Mouse (Mus musculus) spleen, adult 18-20 months (tissue): ENCODE data around the gene Add3.
A peak's percentile ranks its signal among the peaks of the same experiment; 100 is the strongest.

Source experiments
- DNase-seq, 2 experiments: peaks; one replicate each; pipeline ENCODE4 v3.0.0; 2022; ENCODE audit warnings: mixed read lengths in 2 of 2

The Add3 gene

DNA sequence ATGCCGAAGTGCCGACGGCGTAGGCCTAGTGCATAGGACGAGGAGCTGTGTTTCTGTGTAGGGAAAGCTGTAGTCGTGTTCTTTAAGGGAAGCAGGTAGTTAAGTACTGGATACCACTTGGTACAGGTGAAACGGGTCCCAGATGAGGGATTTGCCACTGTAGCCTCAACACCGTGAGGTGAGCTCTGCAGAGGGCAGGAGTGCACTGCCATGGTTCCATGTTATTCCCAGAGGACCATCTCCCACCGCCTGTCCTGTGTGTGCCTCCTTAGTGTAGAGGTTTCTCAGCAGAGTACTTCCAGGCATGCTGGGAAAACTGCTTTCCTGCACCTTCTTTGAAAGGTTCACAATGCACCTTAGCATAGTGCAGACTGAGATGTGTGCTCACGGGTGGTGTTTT lies 26.1 kb downstream of the Add3 start:
- no peak for DNase-seq

DNA sequence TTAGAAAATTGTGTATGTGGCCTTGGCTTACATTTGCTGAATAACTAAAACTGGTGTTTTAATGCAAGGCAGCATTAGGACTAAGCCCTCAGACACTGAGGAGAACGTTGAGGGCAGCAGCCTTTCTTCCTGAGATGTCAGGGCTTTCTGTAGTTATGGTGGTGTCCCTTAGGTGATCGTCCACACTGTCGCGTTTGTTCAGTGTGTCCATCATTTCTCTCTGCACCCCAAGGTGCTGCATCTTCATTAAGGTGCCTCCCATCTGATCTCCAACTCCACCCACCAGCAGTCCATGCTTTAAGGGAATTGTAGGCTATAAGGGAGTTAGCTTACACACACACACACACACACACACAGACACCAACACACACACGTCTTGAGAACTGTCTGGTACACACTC lies 28.3 kb downstream of the Add3 start:
- no peak for DNase-seq

DNA sequence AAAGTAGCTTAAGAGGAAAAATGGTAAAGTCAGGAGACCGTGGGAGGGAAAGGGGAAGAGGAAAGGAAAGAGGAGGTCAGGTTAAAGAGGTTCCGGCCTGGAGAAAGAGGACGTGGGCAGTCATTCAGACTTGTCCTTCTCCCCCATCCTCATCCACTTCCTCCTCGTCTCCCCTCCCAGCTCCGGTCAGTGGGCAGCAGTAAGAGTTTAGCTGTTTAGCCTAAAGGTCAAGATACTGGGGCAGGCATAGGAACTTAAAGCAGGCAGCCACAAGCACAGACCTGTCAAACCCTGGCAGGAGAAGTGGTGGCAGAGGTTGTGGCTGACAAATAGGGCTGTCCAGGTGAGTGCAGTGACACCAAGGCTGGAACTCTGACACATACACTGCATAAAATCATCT lies 30.4 kb downstream of the Add3 start:
- no peak for DNase-seq

GRCm38 (mm10) chr19:53174034-53174433 lies 33.8 kb downstream of the Add3 start:
- DNase-seq, result no peak

DNA sequence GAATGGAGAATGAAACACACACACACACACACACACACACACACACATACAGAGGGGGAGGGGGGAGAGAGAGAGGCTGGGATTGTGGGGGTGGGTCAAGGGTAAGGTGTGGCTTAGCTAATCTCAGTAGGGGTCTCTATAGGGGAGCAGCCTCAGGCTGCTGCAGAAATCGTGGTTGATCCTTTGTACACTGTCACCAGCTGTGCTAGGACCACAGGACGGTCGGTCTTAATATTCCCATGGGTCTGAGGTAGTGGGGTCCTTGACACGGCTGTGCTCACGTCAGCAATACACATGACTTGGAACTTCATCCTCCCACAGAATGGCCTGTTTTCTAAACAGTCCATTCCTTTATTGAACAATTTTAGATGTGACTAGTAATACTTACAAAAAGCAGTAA lies 35.3 kb downstream of the Add3 start:
- no peak for DNase-seq

GRCm38 (mm10) chr19:53176518-53176917 lies 36.3 kb downstream of the Add3 start:
- DNase-seq, result no peak

GRCm38 (mm10) chr19:53178611-53179528 lies 38.6 kb downstream of the Add3 start:
- no peak for DNase-seq

DNA sequence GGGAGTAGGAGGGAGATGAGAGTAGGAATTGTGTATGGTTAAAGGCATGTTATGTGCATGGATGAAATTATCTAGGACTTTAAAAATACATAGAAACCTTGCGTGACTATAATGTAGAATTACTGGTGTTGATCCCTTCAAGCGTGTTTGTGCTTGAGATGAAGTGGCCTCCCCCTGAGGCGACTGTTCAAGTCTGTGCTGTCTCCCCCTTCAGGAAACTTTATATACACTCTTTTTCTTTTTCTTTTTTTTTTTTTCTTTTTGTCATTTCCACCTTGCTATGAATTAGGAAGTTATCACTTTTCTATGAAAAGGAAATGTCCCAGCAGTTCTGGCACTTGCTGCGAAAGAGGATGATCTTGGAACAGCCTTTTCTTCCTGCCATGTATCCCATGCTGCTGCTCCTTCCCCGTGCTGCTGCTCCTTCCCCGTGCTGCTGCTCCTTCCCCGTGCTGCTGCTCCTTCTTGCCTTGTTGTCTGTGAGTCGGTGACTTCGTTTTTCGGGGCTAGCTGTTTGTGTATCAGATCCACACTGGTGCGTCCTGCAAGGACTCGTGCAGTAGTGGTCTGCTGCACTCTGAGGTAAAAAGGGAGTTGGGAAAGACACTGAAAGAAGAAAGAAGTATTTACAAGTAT lies 40.0 kb downstream of the Add3 start:
- no peak for DNase-seq

DNA sequence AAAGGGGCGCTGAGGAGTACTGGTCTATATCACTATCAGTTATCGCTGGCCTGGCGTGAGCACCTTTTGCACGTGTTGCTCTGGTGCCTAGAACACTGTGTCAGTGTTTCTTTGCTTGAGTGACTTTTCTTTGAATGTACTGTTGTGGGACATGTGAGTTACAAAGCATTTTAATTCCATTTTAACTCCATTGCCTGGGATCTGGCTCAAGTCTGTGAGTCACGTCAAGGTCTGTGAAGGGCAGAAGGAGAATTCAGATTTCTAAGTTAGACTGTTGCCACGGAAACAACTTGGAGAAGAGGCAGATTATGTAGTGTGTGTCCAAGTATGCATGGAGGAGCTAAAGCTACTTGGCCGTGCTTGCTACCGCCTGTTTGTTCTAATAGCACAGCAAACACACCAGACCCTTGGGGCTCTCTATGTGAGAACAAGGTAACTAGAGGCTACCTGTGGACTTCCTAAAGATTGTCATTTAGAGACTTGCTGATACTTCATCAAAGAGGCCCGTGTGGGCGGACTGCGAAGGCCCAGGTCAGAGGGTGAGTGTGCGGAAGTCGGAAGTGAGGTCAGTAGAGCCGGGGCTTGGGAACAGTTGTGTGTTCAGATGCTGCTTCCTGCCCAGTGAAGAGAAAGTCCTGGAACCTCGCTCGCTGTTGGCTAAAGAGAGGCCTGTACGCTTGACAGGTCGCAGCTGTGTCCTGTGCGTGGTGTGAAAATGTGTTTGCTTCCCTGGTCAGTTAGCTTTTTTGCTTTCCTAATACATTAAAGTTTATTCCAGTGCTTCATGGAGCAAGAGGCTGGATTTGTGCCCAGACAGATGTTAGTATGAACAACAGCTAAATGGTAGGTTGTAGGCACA lies 41.0 kb downstream of the Add3 start:
- DNase-seq, result no peak

DNA sequence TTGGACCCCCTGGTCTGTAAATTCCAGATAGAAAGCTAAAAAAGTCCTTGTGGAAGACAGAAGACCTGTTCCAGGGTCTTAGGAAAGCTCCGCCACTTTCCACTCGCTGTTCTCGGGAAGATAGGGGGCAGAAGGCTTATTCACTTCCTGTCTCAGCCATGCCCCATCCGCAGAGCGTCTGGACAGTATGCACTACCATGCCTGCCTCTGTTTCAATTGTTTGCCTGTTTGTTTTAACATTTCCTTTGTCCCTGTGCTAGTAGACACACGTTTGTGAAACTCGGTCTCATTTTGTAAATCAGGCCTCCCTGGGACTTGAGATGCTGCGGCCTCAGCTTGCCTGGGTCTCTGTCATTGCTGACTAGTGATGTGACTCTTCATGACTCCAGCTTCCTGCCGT lies 43.4 kb downstream of the Add3 start:
- DNase-seq, result no peak

DNA sequence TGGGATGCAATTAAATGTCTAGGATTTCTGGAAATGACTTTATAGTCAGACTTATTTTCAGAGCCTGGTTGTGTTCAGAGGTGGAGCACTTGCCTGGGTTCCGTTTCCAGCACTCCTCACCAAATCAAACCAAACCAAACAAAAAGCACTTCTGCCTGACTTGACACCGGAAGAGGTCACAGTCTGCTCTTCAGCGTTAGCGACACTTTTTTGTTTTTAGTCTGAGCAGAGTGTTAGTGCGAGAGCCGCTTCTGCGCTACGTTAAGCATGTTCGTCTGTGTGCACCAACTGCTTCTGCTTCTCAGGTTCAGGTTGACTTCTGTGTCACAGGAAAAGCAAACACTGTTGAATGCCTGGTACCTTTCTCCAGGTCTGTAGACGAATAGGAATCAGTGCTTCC lies 44.0 kb downstream of the Add3 start:
- DNase-seq, result peak in 1 of 2 experiments; percentile 47

DNA sequence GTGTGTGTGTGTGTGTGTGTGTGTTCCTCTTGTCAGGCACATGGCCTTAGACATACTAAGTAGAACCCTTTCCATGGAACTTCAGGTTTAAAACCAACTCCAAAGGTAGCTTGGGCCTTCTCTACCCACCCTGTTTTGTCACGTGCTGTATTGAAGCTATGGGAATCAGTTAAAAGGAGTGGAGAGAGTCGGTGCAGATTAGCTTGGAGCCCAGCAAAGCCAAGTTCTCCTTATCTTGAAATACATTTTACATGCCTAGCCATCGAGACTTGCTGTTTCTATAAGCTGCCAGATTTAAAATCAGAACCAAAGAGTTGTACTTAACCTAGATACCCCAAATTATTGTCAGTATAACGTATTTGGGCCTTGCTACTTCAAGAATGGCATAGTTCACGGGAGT lies 44.7 kb downstream of the Add3 start:
- DNase-seq, result no peak

DNA sequence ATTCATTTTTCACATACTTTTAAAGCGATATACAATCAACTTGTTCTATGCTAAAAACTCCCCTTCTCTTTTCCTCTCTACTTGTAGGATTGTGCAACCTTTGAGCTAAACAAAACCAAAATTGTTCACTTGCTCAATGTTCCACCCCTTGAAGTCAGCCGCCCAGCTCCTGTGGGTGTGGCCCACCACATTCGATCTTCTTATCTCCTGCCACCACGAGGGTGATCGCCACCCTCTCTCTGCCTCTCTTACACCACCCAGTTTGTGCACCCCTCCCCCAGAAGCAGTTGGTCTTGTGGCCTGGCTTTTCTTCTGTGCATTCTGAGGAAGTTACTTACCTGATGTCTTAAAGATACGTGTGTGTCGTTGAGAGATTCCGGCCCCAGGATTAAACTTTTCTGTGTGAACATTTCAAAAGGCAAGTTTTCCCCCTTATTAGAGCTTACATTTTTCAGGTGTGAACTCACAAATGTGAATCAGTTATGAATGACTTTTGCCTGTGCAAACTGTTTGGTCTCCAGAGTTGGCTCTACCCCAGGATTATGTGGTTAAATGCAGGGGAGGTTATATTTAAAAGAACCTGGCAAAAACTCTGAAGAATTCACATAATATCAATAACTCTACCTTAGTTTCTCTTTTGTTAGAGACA lies 45.4 kb downstream of the Add3 start:
- DNase-seq, result peak; percentile 62 to 72

DNA sequence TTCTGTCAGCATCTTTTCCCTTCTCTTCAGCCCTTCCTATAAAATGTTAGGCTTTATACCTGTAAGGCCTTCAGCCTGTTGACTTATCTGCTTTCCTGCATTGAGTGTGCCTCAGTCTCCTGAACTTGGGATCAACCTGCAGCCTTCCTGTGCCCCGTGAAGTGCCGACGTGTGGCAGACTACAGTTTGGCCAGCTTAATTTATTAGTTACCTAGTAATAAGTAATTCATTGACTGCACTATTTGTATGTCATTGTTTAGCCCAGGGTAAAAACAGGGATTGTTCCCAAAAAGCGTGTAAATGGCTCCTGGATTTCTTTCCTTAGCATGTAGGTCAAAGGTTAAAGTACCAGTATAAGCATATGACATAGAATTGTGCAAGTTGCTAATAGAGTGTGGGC lies 46.2 kb downstream of the Add3 start:
- DNase-seq, result no peak

- DNase-seq, result peak in 1 of 2 experiments; percentile 37
Measured at GRCm38 (mm10) chr19:53187533-53187932, 47.3 kb downstream of the Add3 start.

DNA sequence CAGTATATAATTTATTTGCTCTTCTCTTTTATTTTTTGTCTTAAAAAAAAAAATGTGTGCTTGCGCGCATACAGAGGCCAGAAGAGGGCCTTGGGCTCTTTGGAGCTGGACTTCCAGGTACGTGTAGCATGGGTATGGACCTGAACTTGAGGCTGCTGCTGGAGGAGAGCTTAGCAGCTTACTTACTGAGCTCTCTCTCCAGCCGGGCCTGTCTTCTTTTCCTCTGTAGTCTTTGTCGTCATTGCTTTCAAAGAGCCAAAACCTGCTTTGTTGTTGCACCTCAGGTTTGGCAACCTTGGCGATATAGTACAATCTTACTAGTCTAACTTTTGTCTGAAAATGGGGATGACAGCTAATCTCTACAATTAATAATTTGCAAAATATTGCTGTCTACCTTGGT lies 47.9 kb downstream of the Add3 start:
- no peak for DNase-seq

GRCm38 (mm10) chr19:53188724-53189220 lies 48.5 kb downstream of the Add3 start:
- DNase-seq, result no peak

GRCm38 (mm10) chr19:53189736-53190135 lies 49.5 kb downstream of the Add3 start:
- no peak for DNase-seq

DNA sequence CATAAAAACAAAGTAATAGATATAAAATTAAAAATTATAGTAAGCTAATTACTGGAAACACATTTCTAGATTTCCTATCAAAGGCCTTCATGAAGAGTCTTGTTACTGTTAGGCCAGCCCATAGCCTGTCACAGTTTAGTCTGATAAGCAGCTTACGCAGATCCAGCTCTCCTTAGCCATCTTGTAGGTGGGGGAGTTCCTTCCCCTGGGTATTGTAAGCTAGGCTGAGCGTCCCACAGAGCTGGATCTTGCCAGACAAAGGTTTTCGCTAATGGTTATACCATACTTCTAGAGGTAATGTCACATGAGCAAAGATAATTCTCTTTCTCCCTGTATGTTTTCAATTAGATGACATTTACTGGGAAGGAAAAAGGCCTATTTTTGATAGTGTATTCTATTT lies 50.0 kb downstream of the Add3 start:
- DNase-seq, result no peak

DNA sequence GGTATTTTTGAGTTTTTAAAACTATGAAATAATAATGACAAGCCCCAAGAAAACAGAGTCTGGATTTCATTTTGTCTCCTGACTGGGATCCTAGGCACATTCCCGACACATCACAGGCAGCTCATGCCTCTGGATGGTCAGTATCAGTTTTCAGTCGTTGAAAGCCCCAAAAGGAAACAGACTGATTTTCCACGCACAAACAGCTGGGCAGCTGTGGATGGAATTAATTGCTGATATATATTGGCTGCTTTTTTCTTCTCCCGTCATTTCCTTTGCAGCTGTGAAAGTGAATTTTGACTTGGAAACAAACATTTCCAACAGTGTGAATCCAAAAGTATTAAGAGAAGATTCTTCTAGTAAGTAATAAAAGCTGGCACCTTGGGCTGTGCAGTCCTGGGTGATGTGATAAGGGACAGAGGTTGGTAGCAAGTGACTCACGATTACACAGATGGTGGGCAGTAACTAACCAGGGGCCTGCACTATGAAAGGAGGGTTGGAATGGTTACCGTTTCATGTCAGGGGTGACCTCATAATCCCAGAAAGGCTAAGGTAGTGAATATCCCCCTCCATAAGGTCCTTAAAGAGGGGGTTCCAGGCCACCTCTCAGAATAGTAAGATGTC lies 51.7 kb downstream of the Add3 start:
- no peak for DNase-seq

DNA sequence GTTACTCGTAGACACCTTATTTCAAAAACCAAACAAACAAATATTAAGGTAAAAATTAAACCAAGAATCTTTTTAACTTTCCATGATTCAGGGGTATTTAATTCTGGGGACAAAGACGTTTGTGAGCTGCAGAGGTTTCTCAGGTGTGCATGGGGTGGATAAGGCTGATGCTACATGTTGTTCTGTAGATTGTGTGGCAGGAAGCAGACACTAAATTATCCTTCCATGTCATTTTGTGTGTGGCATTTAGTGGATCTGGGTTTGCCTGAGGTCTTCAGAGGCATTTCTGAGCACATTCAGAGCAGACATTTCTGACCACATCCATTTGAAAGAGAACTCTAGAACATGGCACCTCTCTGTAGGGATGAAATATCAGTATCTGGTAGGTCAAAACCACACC lies 52.9 kb downstream of the Add3 start:
- no peak for DNase-seq

GRCm38 (mm10) chr19:53193964-53194582 lies 53.8 kb downstream of the Add3 start:
- DNase-seq, result peak; percentile 55 to 67
